Mouse (Mus musculus) forebrain, embryonic 13.5 days (tissue): ENCODE measurements around the gene Vgll3. TPM values are rescaled to one million over a fixed set of nuclear protein-coding genes. Genes with fewer than 3 reads are reported as not detected.

ENCODE experiments used
- ATAC-seq: fragments of 200-750 bp; cut with Nextera tagmentation; 2 replicates; pipeline ENCODE4 v1.8.0; 2017
- H3K27ac ChIP-seq: fragments of 300-500 bp; sonication (generic); 2 replicates; pipeline ENCODE4 v1.5.1; 2015; ENCODE audit warnings: inconsistent platforms, mild to moderate bottlenecking, moderate library complexity
- H3K27me3 ChIP-seq: fragments of 300-500 bp; sonication (generic); 2 replicates; pipeline ENCODE4 v1.6.1; 2015; ENCODE audit warnings: mild to moderate bottlenecking, inconsistent platforms
- H3K36me3 ChIP-seq: fragments of 300-500 bp; sonication (generic); 2 replicates; pipeline ENCODE4 v1.6.1; 2015; ENCODE audit warnings: mild to moderate bottlenecking, inconsistent platforms; ENCODE audit not compliant: poor library complexity, severe bottlenecking
- H3K4me1 ChIP-seq: fragments of 300-500 bp; sonication (generic); 2 replicates; pipeline ENCODE4 v1.6.1; 2015; ENCODE audit warnings: inconsistent platforms
- H3K4me2 ChIP-seq: fragments of 300-500 bp; sonication (generic); 2 replicates; pipeline ENCODE4 v1.6.1; 2015; ENCODE audit warnings: inconsistent platforms, mild to moderate bottlenecking, moderate library complexity
- H3K4me3 ChIP-seq: fragments of 300-500 bp; sonication (generic); 2 replicates; pipeline ENCODE4 v1.5.1; 2015; ENCODE audit warnings: mild to moderate bottlenecking, inconsistent platforms
- H3K9ac ChIP-seq: fragments of 300-500 bp; sonication (generic); 2 replicates; pipeline ENCODE4 v1.6.1; 2015; ENCODE audit warnings: mild to moderate bottlenecking, inconsistent platforms
- H3K9me3 ChIP-seq: fragments of 300-500 bp; sonication (generic); replicated peaks from 2 replicates; pipeline ENCODE4 v1.6.1; 2016; ENCODE audit warnings: inconsistent platforms
- WGBS: fragments of 180-500 bp; shearing (Covaris S2); methylation state at CpG from one replicate; pipeline ENCODE4 v1.1.7; 2015; 5-methylcytosine and 5-hydroxymethylcytosine counted together
- polyA plus RNA-seq: library from polyadenylated mRNA; unstranded; fragments of >200 nt; fragmentation: Nextera tagmentation; extraction: Ambion mirVana; gene quantifications from 2 replicates; pipeline ENCODE4 v1.2.1, GENCODE M21; 2015

Vgll3 gene
- polyA plus RNA-seq = 0.52 and 0.59 TPM in 2 replicates

DNA sequence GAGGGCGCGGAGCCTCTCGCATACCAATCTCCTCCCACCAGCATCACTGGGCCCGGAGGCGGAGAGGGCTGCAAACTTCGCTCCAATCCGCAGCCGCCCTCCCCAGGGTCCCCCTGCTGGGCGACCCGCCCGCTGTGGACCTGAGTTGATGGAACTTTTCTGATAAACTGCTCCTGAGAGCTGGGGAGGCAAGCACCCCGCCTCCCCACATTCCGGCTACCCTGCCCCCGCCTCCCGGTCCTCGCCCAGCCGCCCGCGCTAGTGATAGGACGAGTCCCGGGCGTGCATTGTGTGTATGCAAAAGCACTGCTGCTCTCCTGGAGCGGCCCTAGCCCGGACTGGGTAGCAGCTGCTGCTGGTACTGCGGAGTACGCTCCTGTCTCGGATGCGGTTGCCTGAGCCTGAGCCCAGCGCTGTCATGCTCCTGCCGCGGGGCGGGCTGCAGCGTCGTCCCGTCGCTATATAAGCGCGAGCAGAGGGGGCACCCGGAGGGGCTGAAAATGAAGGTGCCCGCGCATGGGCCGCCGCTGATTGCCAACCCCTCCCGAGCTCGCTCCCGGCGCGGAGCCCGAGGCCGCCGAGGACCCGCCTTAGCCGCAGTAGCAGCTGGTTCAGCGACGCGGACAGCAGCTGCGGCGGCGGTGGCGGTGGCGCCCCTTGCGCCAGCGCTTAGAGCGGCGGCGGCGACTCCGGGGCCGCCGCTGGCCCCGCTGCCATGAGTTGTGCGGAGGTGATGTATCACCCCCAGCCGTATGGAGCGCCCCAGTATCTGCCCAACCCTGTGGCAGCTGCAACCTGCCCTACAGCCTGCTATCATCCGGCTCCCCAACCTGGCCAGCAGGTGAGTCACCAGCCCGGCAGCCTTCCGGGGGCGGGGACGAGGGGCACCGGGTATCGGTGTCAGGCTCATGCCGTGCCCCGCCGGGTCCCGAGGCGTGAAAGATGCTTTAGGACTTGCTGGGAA lies at the start of gene Vgll3:
TSS of gene Vgll3 (plus strand) at position 340 of the 964 bp plus-strand sequence.
- ATAC-seq = peak; percentile 99
- Histone ChIP-seq H3K9ac (peak within 1 kb of the TSS; percentile 74), H3K27ac (peak within 1 kb of the TSS; percentile 63), H3K9me3 (no peaks in the 10 kb centered on the region), H3K4me1 (peaks cover 13% of the 10 kb centered on the region), H3K36me3 (no peaks in the 10 kb centered on the region), H3K4me3 (peak within 1 kb of the TSS; percentile 69), H3K4me2 (peak within 1 kb of the TSS; percentile 92), H3K27me3 (peaks cover 8% of the 10 kb centered on the region; the same call in 1 of the 2 replicates)
- WGBS = 0% methylated on average over 86 of the region's 86 CpGs

DNA sequence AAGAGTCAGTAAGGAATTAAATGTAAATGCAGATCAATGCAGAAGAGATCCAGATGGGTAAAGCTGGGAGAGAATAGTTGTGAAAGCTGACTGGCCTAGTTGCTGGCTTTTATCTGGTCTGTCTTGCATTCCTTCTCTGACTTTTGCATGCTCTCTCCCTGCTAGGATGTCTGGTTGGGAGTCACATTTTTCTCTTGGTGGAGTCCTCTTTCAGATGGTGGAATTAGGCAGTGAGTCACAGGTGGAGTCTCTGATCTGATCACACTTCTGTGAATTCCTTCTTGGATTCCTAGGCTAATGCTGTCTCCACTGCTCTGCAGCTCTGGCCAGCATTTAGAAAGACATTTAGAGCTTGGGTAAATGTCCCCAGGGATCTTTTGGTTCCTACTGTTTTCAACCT lies 49.1 kb upstream of the Vgll3 start:
- no peak for ATAC-seq
- no peaks in the 10 kb centered on the region for H3K4me1 ChIP-seq
- no peak overlapping the region for H3K27ac ChIP-seq
- no peak overlapping the region for H3K4me3 ChIP-seq
- no peaks in the 10 kb centered on the region for H3K9me3 ChIP-seq
- no peak overlapping the region for H3K4me2 ChIP-seq
- H3K9ac ChIP-seq = no peak overlapping the region
- no peaks in the 10 kb centered on the region for H3K27me3 ChIP-seq
- no peaks in the 10 kb centered on the region for H3K36me3 ChIP-seq

DNA sequence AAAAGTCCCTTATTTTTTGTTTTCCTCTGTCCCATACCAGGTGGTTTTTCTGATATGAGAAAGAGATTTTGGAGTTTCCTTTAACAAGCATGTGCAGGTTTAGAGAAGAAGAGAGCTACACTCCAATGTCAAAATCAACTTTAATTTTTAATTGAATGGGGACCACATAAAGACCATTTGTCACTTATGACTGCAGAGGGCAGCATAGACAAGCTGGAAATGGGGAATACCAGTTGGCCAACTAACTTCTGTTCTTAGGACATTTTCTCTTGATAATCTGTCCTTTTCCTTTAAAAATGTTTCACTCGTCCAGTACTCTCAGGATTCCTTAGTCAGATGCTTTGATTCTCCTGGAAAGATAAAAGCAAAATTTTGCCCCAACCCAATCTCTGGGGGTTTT lies 29.1 kb upstream of the Vgll3 start:
- Histone ChIP-seq H3K4me2 (no peak overlapping the region), H3K36me3 (no peaks in the 10 kb centered on the region), H3K27ac (no peak overlapping the region), H3K9me3 (no peaks in the 10 kb centered on the region), H3K9ac (no peak overlapping the region), H3K4me1 (no peaks in the 10 kb centered on the region), H3K4me3 (no peak overlapping the region), H3K27me3 (no peaks in the 10 kb centered on the region)
- ATAC-seq = no peak
- WGBS = 53% methylated on average over 1 of the region's 1 CpGs

DNA sequence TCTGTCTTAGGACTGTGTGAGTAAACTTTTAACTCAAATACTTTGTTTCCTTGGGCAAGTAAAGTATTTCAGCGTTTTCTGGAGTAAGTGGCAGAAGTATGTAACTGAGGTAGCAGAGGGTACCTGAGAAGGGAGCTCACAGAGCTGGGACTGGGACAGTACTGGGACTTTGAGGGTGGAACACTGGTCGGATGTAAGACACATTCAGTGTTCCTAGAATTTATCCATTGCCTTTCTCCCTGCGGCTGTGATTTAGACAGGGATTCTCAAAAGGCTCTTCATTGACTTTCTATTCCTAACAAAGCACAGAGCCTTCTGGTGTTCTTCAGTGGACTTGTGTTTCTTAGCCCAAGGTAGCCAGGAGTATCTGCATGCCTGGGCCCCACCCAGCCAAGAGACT lies 1.0 kb downstream of the Vgll3 start:
- Histone ChIP-seq H3K9me3 (no peaks in the 10 kb centered on the region), H3K4me2 (peak overlapping the region; percentile 92), H3K4me3 (peak overlapping the region; percentile 69), H3K36me3 (no peaks in the 10 kb centered on the region), H3K27me3 (peaks cover 8% of the 10 kb centered on the region; the same call in 1 of the 2 replicates), H3K9ac (no peak overlapping the region), H3K4me1 (peaks cover 13% of the 10 kb centered on the region), H3K27ac (no peak overlapping the region)
- WGBS = 14% methylated on average over 3 of the region's 3 CpGs
- no peak for ATAC-seq

DNA sequence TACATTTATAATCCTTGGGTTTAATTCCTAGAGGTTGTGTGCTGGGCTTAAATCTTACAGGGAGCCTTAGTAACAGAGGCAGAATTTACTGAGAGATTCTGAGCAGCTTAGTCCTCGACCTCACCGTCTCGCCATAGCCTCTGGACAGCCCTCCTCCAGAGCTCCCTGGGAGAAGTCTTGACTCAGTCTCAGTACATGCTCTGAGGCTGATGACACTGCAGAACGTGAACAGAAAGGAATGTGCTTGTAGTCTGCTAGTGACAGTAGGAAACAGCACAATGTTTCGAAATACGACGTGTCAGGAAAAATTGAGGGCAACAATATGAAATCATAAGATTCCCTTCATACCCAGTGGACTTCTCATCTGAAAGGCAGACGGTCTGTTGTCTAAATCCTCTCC lies 3.7 kb downstream of the Vgll3 start:
- ATAC-seq = no peak
- Histone ChIP-seq H3K4me2 (no peak overlapping the region), H3K9ac (no peak overlapping the region), H3K9me3 (no peaks in the 10 kb centered on the region), H3K36me3 (no peaks in the 10 kb centered on the region), H3K27me3 (peaks cover 8% of the 10 kb centered on the region; the same call in 1 of the 2 replicates), H3K4me1 (peaks cover 13% of the 10 kb centered on the region), H3K4me3 (no peak overlapping the region), H3K27ac (no peak overlapping the region)
- 74% methylated on average over 8 of the region's 8 CpGs for WGBS

DNA sequence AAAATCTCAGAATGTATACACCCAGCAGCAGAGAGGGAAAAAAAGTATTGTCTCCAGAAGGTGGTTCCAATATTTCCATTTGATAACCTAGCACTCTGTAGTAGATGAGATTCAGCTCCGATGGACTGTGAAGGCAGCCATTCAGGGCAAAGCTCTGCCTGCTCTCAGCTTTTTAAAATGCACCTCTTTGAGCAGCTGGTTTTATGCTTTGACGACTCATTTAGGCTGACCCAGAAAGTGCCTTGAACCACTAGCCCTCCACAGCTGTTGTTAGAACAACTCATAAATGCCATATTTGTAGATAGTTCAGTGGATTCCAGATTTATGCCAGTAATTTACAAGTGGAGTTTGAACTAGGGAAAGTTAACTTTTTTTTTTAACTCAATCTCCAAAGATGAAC lies 5.7 kb downstream of the Vgll3 start:
- Histone ChIP-seq H3K4me1 (0 out of 2 replicates have a peak, but pooled peaks cover 3% of the 10 kb centered on the region), H3K9ac (no peak overlapping the region), H3K4me3 (no peak overlapping the region), H3K27ac (no peak overlapping the region), H3K36me3 (no peaks in the 10 kb centered on the region), H3K9me3 (no peaks in the 10 kb centered on the region), H3K4me2 (no peak overlapping the region), H3K27me3 (peaks cover 6% of the 10 kb centered on the region; the same call in 1 of the 2 replicates)
- 43% methylated on average over 2 of the region's 2 CpGs for WGBS
- ATAC-seq = no peak

DNA sequence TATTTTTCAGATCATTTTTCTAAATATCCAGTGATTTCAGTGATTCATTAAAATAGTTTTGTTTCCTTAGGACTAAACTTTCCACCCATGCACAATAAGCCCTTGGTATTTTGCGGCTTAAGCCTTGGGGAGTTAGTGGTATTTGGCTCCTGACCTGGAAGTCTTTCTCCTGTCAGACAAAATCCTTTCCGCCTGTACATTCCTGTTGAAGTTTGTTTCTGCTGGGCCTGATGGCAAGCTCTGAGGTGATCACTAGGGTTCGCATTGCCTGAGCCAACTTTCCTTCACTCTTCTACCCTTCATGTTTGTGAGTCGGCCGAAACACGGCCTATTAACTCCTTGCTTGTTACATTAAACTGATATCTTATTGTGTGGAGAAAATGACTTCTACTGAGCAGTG lies 8.7 kb downstream of the Vgll3 start:
- no peak overlapping the region for H3K4me2 ChIP-seq
- no peak overlapping the region for H3K4me3 ChIP-seq
- 89% methylated on average over 6 of the region's 6 CpGs for WGBS
- H3K4me1 ChIP-seq = no peaks in the 10 kb centered on the region
- H3K9me3 ChIP-seq = no peaks in the 10 kb centered on the region
- H3K36me3 ChIP-seq = no peaks in the 10 kb centered on the region
- no peak overlapping the region for H3K9ac ChIP-seq
- H3K27ac ChIP-seq = no peak overlapping the region
- no peak for ATAC-seq
- no peaks in the 10 kb centered on the region for H3K27me3 ChIP-seq

DNA sequence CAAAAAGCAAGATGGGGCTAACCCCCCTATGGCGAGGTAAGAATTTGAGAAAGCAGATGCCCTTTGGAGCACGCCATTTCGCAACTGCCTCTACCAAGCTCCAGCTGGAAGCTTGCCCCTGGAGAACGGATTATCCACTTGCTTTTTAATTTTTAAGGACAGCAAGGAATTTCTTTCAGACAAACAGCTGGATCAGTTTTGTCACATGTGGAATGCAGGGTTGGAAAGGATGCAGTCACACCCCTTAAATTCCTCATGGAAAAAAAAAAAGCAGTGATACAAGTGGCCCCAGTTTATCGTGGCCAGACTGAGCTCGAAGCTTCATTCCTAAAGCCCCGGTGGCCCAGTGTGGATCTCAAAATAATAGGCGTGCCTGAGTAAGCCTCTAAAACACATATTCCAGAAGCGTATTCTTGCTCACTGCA lies 13.1 kb downstream of the Vgll3 start:
- Histone ChIP-seq H3K4me2 (no peak overlapping the region), H3K9ac (no peak overlapping the region), H3K9me3 (no peaks in the 10 kb centered on the region), H3K27ac (no peak overlapping the region), H3K4me3 (no peak overlapping the region), H3K4me1 (no peaks in the 10 kb centered on the region), H3K27me3 (no peaks in the 10 kb centered on the region), H3K36me3 (no peaks in the 10 kb centered on the region)
- no peak for ATAC-seq
- 86% methylated on average over 9 of the region's 9 CpGs for WGBS

DNA sequence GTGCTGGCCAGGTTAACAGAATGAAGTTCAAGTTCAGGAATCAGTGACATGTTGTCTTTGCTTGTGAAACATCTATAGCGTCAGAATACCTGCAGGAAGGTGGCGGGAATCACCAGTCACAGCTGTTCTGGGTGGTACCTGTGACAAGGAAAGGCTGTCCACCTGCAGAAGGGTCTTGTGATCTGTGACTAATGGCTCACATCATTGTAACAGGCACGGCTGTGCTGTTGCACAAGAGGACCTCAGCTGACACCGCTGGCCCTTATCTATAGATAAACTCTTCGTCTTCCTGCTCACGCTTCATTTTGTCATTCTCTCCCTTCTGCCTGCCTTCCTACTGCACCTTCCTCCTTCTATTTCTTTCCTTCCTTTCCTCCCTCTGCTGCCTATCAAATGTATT lies 14.0 kb downstream of the Vgll3 start:
- Histone ChIP-seq H3K4me1 (no peaks in the 10 kb centered on the region), H3K4me3 (no peak overlapping the region), H3K4me2 (no peak overlapping the region), H3K9ac (no peak overlapping the region), H3K27ac (no peak overlapping the region), H3K27me3 (no peaks in the 10 kb centered on the region), H3K36me3 (no peaks in the 10 kb centered on the region), H3K9me3 (no peaks in the 10 kb centered on the region)
- 96% methylated on average over 6 of the region's 6 CpGs for whole genome bisulfite sequencing
- no peak for ATAC-seq

DNA sequence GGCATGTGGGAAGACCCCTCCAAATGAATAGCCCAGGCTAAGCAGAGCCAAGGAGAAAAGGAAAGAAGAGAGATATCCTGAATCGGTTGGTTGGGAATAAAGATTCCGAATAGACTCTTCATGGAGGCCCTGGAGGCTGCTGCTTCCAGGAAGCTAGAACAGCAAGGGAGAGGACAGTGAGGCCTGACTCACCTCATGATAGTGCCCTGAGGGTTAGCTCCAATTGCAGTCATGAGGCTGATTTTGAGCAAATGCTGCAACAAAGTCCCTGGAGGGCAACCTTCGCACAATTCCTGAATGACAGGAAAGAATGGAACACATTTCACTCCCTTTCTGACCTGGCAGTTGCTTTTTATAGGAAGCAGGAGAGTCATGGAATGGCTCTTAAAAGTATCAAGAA lies 19.7 kb downstream of the Vgll3 start:
- Histone ChIP-seq H3K27ac (no peak overlapping the region), H3K4me2 (no peak overlapping the region), H3K4me1 (no peaks in the 10 kb centered on the region), H3K9me3 (no peaks in the 10 kb centered on the region), H3K36me3 (no peaks in the 10 kb centered on the region), H3K9ac (no peak overlapping the region), H3K4me3 (no peak overlapping the region), H3K27me3 (no peaks in the 10 kb centered on the region)
- no peak for ATAC-seq
- 92% methylated on average over 3 of the region's 3 CpGs for WGBS

DNA sequence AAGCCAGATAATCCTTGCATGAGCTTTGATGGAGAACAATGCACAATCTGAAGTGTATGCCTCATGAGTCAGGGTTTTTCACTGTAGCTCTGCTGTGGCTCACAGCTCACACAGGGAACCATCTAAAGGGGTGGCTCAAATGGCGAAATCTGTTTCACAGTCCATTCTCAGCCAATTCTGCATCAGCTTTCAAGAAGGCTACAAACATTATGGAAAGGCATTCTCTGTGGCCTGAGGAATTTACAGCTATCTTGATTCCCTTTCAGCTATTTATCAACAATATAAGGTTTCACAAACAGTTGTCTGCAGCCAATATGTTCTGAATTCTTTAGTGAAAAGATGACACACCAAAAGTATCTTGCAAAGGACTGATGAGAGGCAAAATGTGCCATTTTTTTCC lies 35.1 kb downstream of the Vgll3 start:
- Histone ChIP-seq H3K27me3 (no peaks in the 10 kb centered on the region), H3K9ac (no peak overlapping the region), H3K27ac (no peak overlapping the region), H3K4me2 (no peak overlapping the region), H3K4me3 (no peak overlapping the region), H3K4me1 (no peaks in the 10 kb centered on the region), H3K36me3 (no peaks in the 10 kb centered on the region), H3K9me3 (no peaks in the 10 kb centered on the region)
- WGBS = 62% methylated on average over 1 of the region's 1 CpGs
- no peak for ATAC-seq

DNA sequence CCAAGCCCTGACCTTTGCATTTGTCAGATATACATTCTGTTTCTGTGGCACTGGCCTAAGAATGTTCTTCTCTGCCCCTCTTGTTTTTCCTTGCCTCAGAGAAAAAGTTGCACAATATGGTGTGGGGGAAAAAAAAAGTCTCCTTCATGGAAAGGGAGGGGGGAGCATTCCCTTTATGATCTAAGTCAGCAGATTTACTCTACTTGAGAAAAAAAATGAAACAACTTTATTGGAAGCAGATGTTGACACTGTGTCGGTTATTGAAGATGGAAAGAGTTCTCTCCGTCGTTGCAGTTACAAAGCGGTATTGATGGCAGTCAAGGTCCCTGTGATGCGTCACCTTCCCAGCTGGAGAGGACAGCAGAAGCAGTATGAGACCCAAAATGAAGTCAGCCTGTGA lies 49.4 kb downstream of the Vgll3 start:
- WGBS = 94% methylated on average over 5 of the region's 5 CpGs
- H3K36me3 ChIP-seq = no peaks in the 10 kb centered on the region

More for the DNA sequence above, 49.4 kb downstream of the Vgll3 start:
- Histone ChIP-seq H3K4me2 (no peak overlapping the region), H3K27ac (no peak overlapping the region), H3K4me1 (no peaks in the 10 kb centered on the region), H3K27me3 (no peaks in the 10 kb centered on the region), H3K9me3 (no peaks in the 10 kb centered on the region), H3K4me3 (no peak overlapping the region), H3K9ac (no peak overlapping the region)
- ATAC-seq = no peak
